Mouse (Mus musculus) 3T3-L1 (cell line): Measurements from ENCODE around the gene Wwp2.
A peak's percentile ranks its signal among the peaks of the same experiment; 100 is the strongest.

Experiments used
- DNase-seq: peaks from one replicate; pipeline ENCODE4 v3.0.0-alpha.2; 2015; ENCODE audit warnings: low read depth, low spot score

Gene Wwp2

DNA sequence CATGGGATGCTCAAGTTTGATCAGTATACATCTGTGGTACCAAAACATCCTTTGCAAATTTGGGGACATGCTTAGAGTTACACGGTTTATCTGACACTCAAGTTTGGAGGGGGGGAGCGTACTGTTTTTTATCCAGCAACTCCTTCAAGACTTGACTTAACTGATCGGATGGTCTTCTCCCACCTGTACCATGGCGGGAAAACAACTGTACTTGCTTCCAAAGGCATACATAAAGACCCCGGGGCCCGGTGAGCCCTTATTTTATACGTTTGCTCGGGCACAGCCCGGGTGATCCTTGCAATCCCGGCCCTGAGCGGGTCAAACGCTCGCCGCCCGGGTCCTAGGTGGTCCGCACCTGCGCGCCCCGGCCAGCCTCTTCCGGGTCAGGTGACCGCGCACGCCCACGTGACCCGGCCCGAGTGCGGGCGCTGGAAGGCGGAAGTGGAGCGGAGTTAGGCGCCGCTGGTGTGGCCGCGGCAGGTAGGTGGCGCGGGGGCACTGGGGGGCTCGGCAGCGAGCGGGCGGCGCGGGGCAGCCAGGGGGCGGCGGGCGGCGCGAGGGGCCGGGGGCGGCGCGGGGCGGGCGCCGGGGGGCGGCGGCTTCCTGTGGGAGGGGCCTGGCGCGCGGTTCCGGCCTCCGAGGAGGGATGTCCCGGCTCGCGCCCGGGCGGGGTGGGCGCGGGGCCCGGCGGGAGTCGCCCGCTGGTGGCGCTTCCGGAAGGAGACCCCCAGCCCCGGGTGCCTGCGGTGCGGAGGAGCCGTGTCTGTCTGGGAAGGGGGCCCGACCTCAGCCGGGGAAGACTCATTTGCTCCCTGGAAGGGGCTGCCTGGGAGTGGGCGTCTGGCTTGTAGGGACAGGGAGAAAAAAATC lies at the start of gene Wwp2:
Gene Wwp2, plus strand, starts transcription at position 404 of the 870 bp plus-strand sequence.
- peak; percentile 71 for DNase-seq

DNA sequence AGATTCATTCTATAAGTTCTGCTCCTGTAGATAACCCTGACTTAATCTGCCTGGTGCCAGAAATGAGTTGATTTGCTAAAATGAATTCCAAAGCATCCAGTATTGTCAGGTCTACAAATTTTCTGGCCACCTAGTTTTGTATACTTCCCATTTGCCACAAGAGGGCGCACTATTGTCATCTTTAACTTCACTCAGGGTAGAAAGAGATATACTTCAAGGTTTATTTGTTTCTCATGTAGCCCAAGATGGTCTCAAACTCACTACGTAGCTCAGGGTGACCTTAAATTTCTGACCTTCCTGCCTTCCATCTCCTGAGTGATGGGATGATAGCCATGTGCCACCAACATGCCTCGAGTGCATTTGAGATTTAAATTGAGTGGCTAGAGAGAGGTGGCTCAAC lies 49.5 kb upstream of the Wwp2 start:
- peak; percentile 92 for DNase-seq

DNA sequence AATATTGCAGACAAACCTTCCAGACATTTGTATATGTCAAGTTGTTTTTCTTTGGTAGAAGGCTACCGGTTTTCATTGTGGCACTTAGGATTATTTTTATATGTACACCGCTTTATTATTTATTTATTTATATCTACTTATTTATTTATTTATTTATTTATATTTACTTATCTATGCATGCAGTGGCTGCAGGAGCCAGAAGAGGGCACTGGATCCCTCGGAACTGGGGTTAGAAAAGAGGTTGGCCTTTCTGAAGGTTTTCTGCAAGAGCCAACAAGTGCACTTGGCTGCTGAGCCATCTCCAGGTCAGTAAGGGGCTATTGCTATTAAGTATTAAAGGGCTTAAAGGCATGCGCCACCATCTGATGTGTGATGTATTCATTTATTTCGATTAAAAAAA lies 48.3 kb upstream of the Wwp2 start:
- DNase-seq, result peak; percentile 80

DNA sequence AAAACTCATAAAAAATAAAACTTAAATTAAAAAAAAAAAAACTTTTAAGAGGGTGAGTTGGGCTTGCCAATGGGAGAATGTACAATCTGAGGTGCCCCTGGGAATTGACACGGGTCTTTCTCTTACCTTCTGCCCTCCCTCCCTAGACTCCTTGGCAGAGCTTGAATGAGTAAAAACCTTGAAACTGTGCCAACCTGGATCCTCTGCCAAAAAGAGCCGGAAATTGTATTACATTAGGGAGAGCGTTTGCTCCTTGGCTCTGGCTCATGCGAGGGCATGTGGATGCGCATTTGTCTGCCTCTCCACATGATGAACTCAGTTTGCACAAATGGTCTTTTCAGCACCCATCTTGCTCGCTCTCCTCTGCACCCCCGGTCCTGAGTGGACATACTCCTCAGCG lies 46.6 kb upstream of the Wwp2 start:
- DNase-seq, result peak; percentile 92

DNA sequence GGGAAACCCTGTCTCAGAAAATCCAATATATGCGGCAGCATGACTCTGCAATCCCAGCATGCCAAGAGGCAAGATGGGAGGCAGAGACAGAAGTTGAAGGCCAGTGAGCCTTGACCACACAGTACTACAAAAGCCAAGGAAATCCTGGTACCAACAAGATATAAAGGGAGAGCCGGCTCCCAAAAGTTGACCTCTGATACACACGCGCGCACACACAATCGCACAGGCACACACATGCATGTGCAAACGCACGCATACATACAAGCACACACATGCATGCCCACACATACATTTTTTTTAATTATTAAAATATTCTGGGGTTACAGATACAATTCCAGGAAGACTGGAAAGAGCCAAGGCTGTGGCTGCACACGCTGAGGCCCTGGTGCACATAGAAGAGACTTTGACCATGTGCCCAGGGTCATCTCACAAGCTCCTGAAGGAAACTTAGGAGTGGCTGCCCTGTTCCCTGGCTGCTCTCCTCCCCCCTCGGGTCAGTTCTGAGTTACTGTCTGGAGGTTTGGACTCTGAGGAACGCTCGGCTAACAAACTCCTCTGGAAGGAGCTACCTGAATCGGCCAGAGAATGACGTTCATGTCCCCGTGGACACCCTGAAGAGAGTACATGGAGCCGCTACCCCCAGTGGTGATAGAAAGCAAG lies 45.6 kb upstream of the Wwp2 start:
- DNase-seq, result no peak

DNA sequence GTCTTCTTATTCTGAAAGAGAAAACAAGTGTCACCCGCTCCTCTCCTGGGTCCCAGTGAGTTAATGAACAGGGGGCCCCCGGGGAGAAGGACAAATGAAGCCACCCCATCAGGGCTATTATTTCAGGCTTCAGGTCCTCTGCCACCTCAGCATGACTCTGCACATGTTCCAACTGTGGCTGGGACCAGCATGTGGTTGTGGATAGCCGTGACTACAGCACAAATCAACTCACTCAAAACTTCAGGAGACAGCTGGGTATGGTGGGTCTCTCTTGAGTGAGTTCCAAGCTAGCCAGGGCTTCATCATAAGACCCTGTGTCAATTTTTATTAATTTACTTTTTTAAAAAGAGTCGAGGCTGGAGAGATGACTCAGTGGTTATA lies 45.0 kb upstream of the Wwp2 start:
- DNase-seq, result no peak

DNA sequence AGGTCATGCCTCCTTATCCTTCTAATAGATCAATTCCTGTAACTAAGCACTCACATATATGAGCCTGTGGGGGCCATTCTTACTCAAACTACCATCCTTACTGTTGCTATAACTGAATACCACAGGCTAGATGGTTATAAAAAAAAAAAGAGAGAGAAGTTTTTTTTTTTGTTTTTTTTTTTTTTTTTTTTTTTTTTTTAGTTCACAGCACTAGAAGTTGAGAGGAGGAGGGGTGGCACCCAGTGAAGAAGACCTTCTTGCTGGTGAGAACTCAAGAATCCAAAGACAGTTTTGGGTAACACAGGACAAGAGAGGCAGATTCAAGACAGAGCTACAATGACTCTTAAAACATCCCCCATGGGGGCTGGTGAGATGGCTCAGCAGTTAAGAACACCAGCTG lies 40.8 kb upstream of the Wwp2 start:
- DNase-seq, result no peak

DNA sequence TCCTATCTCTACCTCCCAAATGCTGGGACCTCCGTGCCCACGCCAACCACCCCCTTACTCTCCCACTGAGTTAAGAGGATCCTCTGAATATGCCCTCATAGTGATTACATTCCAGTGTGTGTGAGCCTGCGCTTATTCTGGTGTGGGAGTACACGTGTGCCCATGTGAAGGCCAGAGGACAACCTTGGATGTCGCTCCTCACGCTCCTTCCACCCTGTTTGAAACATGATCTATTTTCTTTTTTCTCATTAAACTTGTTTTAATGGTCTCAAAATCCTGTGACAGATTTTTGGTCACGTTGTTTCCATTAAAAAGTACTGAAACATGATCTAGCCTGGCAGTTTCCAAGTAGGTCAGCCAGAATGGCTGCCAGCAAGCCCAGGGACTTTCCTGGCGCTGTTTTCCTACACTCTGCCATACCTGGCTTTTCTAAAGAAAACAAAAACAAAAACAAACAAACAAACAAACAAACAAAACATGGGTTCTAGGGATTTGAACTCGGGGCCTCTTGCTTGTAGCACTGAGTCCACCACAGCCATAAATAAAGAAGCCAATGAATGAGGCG lies 40.0 kb upstream of the Wwp2 start:
- DNase-seq, result no peak

DNA sequence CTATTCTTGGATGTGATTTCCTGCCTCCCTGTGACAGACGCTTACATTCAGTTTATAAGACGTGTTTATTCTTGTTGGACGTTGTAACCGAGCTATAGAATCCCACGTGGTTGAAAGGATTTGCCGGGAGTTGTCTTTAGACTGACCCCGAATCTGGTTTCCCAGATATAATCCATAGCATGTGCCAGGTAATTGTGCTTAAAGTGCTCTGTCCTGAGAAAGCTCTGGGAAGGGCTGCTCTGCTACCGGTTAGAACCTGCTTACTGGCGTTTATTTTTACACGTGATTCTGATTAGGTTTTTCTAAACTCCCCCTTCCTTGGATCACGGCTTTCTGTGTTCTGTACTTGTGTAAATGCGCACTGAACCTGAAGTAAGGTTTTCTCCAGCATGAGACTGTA lies 38.5 kb upstream of the Wwp2 start:
- DNase-seq, result no peak

DNA sequence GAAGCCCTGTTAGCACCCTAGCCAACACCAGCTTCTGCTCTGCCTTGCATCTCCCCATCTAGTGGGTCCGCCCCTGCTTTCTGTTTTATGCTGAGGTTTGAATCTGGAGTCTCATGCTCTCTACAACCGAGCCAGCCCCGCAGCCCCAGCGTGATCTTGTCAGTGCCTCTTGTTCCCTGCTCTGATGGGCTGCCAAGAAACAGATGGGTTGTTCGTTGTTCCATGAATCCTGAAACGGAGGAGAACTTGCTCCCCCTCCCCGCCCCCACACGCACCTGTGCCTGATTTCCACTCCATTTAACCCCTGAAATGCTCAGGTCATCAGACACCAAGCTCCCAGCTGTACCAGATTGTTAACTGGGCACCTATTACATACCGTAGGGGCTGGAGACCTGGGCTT lies 36.7 kb upstream of the Wwp2 start:
- no peak for DNase-seq

DNA sequence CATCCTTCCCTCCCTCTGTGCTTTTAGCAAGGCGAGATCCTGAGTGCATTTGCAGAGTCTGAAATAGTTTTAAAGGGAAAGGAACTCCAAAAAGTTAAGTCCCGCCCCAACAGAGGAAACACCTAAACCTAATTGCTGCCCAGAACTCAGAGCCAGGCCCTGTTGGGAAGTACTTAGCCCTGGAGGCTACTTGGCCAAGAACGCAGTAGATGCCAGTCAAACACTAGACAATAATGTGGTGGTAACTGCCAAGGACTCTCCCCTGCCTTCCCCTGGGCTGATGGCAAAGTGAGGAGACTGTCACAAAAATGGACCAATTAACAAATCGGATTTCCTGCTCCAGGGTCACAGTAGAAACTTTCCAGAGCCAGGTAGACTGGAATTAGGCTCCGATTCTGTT lies 34.3 kb upstream of the Wwp2 start:
- DNase-seq, result peak; percentile 64

DNA sequence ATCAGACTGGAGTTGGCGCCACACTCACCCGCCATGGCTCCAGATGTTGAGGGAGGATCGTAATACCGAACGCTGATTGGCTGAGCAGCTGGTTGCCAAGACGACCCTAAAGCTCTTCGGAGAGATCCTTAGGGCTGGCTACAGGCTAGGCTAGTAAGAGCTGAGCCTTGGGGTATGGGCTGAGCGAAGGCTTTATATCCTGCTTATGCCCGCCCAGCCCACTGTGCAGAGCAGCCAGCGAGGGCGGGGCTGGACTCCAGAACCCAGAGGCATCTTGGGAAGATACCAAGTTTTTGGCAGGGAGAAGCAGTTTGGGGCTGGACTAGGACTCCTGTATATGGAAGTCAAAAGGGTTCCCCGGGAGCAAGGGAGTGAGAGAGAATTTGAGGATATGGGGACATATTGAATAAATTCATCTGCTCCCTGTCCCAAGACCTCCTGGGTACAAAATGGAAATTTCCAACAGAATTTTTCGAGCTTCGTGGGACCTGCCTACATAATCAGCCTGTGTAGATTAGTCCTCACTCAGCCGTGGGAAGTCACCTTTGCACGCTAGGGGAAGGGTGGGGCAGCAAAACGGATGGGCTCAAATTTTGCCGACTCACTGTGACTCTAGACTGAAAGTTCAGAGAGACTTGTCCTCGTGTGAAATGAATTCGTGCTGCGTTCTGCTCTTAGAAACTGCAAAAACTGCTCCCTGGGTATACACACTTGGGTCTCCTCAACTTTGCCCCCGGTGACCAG lies 33.0 kb upstream of the Wwp2 start, which contains the start of gene Nqo1:
Gene Nqo1, minus strand, starts transcription at position 169 of the 744 bp plus-strand sequence.
- DNase-seq, result peak; percentile 100

DNA sequence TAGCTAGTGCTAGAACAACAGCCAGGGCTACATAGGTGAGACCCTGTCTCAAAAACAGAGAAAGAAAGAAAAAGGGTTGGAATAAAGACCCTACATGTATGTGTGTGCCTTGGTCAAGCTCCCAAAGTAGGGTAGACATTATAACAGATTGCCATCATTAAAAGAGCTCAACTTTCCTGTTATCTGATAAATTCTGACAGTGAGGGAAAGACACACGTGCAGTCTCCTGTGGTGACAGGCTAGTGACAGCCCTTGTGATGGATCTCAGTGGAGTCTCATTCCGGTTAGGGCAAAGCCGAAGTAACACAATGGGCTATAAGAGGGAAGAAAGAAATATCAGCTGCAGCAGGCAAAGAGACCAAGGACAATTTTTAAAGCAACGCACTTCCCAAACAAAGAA lies 32.1 kb upstream of the Wwp2 start:
- DNase-seq, result peak; percentile 35

DNA sequence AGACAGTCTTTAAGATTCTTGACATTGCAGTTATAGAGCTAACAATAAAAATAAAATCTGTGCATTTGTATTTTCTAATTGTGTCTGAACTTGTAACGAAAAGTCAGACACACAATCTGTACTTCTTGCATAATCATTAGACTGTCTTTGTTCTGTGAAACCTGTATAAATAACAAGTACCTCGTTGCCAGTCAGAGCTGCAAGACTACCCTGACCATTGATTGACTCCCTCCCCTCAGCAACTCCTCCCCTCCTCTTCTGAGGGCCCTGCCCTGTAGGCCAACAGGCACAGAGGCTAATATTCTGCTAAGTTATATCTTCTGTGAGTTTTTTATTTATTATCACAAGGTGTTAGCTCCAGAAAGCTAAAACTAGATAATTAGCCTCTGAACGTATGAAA lies 30.2 kb upstream of the Wwp2 start:
- no peak for DNase-seq

DNA sequence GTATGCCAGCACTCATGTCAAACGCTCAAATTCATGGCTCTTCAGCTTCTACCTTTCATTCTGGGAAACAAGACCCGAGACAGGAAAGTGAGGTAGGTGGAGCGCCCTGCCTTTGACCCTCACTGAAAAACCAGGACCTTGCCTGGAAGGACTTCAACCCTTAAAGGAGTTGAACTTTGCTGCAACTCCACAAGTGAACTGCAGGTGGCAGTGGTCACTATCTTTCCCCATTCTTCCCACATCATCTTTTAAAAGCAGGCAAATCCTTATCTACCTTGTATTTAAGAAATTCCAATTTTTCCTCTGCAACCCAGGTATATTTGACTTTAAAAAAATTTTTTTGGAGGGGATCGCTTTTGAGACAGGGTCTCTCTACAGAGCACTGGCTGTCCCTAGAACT lies 24.8 kb upstream of the Wwp2 start:
- peak; percentile 88 for DNase-seq

DNA sequence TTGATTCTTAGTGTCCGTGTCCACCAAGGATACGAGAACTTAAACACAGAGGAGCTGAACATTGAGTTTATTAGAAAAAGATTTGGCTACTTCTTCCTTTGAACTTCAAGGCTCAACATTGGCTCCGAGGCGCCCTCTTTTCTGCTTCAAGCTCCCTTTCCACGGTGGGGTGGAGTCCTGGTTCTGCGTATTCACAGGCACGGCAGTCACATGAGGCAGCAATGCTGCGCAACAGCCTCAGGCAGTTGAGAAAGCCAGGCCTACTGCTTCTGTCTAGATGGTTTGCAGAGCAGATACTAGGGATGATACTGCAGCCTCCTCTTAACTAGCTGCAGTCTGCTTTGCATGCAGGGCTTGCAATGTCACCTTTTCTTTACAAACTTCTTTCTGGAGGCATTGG lies 23.6 kb upstream of the Wwp2 start:
- DNase-seq, result no peak

DNA sequence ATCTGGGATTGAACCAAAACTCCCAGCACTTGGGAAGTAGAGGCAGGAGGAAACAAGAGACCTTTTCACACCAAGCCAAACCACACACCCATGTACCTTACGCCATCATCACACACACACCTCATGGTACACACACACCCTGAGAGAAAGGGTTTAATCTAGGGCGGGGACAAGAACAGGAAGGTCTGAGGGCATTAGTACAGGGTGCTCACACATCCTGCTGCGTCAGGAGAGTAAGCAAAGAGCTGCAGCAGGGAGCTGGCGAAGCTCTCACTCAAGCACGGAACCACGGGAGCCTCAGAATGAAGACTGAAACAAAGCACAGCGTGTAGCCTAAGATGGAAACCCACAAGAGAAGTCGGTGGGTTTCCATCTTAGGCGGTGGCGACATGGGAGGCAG lies 22.3 kb upstream of the Wwp2 start:
- no peak for DNase-seq

DNA sequence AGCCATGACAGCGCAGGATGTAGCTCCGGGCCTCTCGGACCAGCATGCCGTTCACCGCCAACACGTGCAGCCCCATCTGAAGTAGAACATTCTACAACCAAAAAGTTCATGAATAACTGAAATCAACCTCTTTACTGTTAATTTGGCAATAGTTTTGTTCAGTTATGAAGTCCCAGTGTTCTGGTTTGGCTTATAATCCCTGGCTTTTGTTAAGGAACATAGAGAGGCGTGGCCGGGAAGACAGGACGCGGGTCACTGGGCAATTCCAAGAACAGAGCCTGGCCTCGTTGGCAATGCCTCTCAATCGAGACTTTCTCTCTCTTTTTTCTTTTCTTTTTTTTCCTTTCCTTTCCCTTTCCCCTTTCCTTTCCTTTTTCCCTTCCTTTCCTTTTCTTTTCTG lies 19.2 kb upstream of the Wwp2 start:
- DNase-seq, result no peak

DNA sequence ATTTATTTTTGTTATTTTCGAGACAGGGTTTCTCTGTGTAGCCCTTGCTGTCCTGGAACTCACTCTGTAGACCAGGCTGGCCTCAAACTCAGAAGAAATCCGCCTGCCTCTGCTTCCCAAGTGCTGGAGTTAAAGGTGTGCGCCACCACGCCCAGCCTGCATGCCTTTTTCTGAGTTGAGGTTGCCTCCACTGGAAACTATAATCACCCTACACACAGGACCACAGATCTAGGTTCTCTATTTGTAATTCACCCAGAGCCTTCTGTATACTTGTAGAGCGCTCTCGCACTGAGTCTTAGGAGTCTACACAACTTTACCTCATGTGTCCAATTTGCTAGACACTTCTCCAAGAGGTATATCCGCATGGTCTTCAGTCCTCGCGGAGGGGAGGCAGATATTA lies 12.0 kb upstream of the Wwp2 start:
- no peak for DNase-seq

DNA sequence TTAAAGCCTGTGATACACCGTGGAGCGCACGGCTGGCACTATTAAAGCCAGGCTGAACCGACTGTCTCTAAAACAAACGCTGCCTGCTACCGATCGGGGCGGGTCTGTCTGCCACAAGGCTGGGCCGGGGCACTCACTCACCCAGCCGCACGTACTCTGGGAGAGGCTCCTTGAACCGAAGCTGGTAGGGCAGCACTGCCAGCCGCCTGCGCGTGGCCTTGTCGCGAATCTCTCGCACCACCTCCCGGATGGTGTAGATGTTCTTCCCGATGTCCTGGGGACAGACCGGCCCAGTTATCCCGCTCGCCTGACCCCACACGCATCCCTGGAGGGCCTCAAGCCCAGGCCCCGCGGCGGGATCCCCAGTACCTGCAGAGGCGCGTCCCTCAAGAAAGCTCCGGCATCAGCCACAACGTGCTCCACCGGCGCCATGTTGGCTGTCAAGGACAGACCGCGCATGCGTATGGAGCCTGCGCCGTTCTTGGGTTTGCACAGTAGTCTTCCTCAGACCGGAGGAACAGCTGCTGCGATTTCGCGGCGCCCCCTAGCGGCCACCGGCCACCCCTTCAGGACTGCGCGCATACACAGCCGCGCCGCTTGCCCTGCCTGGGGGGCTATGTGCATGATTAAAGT lies 11.5 kb upstream of the Wwp2 start, which contains the start of gene Nob1:
Gene Nob1, minus strand, starts transcription at position 455 of the 633 bp plus-strand sequence.
- peak; percentile 99 for DNase-seq

DNA sequence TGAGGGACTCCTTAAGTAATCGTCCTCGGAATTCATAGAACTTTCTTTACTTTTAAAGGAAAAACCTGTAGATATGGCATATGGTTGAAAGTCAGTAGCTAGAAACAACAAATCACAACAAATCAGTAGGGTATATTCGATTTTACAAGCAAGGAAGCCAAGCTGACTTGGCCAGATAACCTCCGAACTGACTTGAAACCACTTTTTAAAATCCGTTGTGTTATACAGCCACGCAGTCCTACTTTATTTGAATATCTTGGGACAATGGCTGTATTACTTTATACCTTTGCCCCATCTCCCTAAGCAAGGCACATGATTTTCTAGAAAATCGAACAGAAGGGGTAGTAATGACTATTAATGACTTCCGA lies 11.0 kb upstream of the Wwp2 start:
- no peak for DNase-seq

DNA sequence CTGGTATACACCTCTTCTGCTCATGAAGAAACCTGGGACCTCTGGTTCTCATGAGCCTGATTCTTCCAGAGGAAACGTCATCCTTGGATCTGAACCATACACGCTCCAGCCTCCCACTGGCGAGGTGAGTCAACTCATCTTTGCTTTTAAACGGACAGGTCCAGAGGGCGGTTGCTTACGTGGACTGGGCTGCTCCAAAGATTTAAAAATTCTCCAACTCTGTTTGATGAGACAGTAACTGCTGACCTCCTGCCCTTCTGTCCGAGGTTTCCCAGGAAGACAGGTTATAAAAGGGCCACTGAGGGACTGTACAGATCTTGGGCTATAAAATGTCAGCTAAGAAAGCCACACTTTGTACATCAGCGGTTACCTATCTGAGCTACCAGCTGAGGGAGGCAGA lies 5.3 kb upstream of the Wwp2 start:
- DNase-seq, result no peak
